Mouse (Mus musculus) liver, postnatal 0 days (tissue): Measurements from ENCODE around the gene Nacc1. TPM values are rescaled to one million over a fixed set of nuclear protein-coding genes. Genes with fewer than 3 reads are reported as not detected.

ENCODE experiments used
- ATAC-seq: fragments of 200-750 bp; cut with Nextera tagmentation; 2 replicates; pipeline ENCODE4 v1.8.0; 2017; ENCODE audit warnings: mild to moderate bottlenecking, moderate library complexity
- DNase-seq: peaks from one replicate; pipeline ENCODE4 v3.0.0-alpha.2; 2016
- H3K27ac ChIP-seq: fragments of 300-500 bp; sonication (generic); 2 replicates; pipeline ENCODE4 v1.5.1; 2014; ENCODE audit warnings: antibody characterized with exemption, moderate library complexity, mild to moderate bottlenecking, low read depth
- H3K27me3 ChIP-seq: fragments of 300-500 bp; sonication (generic); 2 replicates; pipeline ENCODE4 v1.6.1; 2014; ENCODE audit warnings: low read length, control low read depth, mixed read lengths; ENCODE audit not compliant: insufficient read depth
- H3K36me3 ChIP-seq: fragments of 300-500 bp; sonication (generic); replicated peaks from 2 replicates; pipeline ENCODE4 v1.6.1; 2014; ENCODE audit warnings: mild to moderate bottlenecking, control low read depth, low read length, moderate library complexity, mixed read lengths; ENCODE audit not compliant: insufficient read depth
- H3K4me1 ChIP-seq: fragments of 300-500 bp; sonication (generic); 2 replicates; pipeline ENCODE4 v1.6.1; 2014; ENCODE audit warnings: antibody characterized with exemption, mild to moderate bottlenecking, control low read depth; ENCODE audit not compliant: insufficient read depth
- H3K4me2 ChIP-seq: fragments of 300-500 bp; sonication (generic); 2 replicates; pipeline ENCODE4 v1.6.1; 2014; ENCODE audit warnings: low read depth, mild to moderate bottlenecking, low read length, moderate library complexity, mixed read lengths
- H3K4me3 ChIP-seq: fragments of 300-500 bp; sonication (generic); 2 replicates; pipeline ENCODE4 v1.5.1; 2014; ENCODE audit warnings: low read depth, low read length
- H3K9ac ChIP-seq: fragments of 300-500 bp; sonication (generic); replicated peaks from 2 replicates; pipeline ENCODE4 v1.6.1; 2014; ENCODE audit warnings: mild to moderate bottlenecking, moderate library complexity
- H3K9me3 ChIP-seq: fragments of 300-500 bp; sonication (generic); 2 replicates; pipeline ENCODE4 v1.6.1; 2016; ENCODE audit warnings: mild to moderate bottlenecking, control low read depth, low read length, mixed read lengths
- CTCF ChIP-seq: sonication (generic); IDR thresholded peaks from 2 replicates; pipeline ENCODE4 v1.5.1; 2016; ENCODE audit warnings: antibody characterized with exemption, low read depth
- EP300 ChIP-seq: IDR thresholded peaks from 2 replicates; pipeline ENCODE4 v1.6.1; 2016; ENCODE audit warnings: antibody characterized with exemption, low read depth, mild to moderate bottlenecking
- WGBS: fragments of 180-500 bp; shearing (Covaris S2); extraction: QIAGEN DNeasy Blood & Tissue Kit; methylation state at CpG from one replicate; pipeline ENCODE4 v1.1.7; 2014; ENCODE audit not compliant: insufficient replicate concordance; 5-methylcytosine and 5-hydroxymethylcytosine counted together
- polyA plus RNA-seq: library from polyadenylated mRNA; unstranded; fragments of >200 nt; fragmentation: Nextera tagmentation; extraction: Ambion mirVana; gene quantifications from 2 replicates; pipeline ENCODE4 v1.2.1, GENCODE M21; 2015

Nacc1 gene
- polyA plus RNA-seq, 1 experiment from 2014 or later = 3.6 TPM

DNA sequence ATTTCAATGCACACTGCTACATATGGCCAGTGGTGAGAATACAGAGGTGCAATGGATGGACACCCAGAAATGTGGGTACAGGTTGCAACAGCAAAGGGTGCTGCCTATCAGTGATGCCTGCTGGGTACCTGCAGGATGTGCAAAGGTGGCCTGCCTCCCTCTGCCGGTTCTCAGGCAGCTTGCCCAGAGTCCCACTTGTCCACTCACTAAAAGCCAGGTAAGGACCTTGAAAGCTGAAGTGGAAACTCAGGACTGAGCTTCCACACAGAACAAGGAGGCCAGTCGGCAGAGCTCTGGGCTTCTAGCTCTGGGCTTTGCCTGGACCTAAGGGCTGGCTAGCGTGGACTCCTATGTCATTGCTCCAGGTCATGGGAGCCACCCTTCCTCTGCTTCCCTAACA lies 23.6 kb upstream of the Nacc1 start:
- Histone ChIP-seq H3K27ac (no peak overlapping the region), H3K27me3 (no peaks in the 10 kb centered on the region), H3K36me3 (no peaks in the 10 kb centered on the region), H3K4me3 (no peak overlapping the region), H3K9ac (no peak overlapping the region), H3K4me1 (peaks cover 54% of the 10 kb centered on the region), H3K4me2 (no peak overlapping the region), H3K9me3 (no peaks in the 10 kb centered on the region)
- ATAC-seq (no peak), DNase-seq (no peak)
- 70% methylated on average over 3 of the region's 3 CpGs for WGBS
- TF ChIP-seq CTCF (no peak; the same call in 1 of the 2 replicates), EP300 (no peak)

DNA sequence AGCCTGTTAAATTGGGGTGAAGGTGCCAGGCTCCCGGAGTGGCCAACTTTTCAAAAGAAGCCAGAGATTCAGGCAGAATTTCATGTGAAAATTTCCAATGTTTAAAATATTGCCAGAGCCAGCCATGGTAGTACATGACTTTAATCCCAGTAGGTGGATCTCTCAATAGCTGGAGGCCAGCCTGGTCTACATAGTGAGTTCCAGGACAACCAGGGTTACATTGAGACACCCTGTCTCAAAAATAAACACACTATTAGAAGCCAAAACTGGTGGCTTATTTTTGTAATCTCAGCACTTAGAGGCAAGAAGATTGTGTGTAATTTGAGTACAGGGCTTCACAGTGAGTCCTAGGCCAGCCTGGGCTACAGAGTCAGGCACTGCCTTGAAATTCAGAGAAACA lies 22.3 kb upstream of the Nacc1 start:
- DNase-seq = no peak
- Histone ChIP-seq H3K4me2 (no peak overlapping the region), H3K4me1 (peaks cover 62% of the 10 kb centered on the region), H3K27me3 (no peaks in the 10 kb centered on the region), H3K9me3 (no peaks in the 10 kb centered on the region), H3K9ac (no peak overlapping the region), H3K27ac (no peak overlapping the region), H3K4me3 (no peak overlapping the region), H3K36me3 (no peaks in the 10 kb centered on the region)
- 96% methylated on average over 1 of the region's 1 CpGs for WGBS
- ATAC-seq = no peak
- TF ChIP-seq CTCF (no peak), EP300 (no peak)

DNA sequence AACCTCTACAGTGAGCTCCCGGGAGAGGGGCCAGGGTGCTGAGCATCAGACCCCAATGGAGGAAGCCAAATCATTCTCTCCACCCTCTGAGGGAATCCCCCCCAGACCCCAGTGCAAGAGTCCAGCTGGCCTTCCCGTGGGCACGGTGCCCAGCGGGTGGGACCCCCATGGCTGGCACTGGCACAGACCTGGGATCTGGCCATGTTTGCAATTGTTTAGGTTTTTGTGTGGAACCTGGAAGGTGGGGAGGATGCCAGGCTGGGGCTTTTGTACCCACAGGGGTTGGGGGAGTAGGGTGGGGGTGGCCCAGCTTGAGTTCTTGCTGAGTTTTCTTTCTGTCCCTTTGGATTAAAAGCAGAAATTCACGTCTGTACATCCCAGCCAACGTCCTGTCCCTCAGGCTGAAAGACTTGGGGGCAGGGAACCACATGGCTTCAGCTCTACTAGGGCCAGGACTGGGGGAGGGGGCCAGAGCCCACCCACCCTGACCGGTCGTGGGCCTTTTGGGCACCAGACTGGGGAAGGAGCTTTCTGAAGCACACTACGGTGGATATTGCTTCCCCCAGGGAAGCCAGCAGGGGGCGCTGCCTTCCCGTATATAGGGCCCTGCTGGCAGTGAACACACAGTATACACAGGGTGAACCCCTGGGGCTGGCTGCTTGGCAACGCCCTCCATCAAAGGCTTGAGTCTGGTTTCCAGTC lies 21.3 kb upstream of the Nacc1 start:
- peaks cover 71% of the 10 kb centered on the region for H3K4me1 ChIP-seq
- DNase-seq (peak; percentile 91), ATAC-seq (peak; percentile 17)
- H3K9ac ChIP-seq = peak overlapping the region; percentile 19; the same call in 1 of the 2 replicates
- peak; percentile 27; the same call in 1 of the 2 replicates for TF ChIP-seq EP300
- peak; percentile 99 for TF ChIP-seq CTCF
- H3K36me3 ChIP-seq = peaks cover 5% of the 10 kb centered on the region
- WGBS = 21% methylated on average over 12 of the region's 12 CpGs
- no peaks in the 10 kb centered on the region for H3K9me3 ChIP-seq
- no peak overlapping the region for H3K4me3 ChIP-seq
- H3K27ac ChIP-seq = no peak overlapping the region
- H3K27me3 ChIP-seq = no peaks in the 10 kb centered on the region
- H3K4me2 ChIP-seq = peak overlapping the region; percentile 84

DNA sequence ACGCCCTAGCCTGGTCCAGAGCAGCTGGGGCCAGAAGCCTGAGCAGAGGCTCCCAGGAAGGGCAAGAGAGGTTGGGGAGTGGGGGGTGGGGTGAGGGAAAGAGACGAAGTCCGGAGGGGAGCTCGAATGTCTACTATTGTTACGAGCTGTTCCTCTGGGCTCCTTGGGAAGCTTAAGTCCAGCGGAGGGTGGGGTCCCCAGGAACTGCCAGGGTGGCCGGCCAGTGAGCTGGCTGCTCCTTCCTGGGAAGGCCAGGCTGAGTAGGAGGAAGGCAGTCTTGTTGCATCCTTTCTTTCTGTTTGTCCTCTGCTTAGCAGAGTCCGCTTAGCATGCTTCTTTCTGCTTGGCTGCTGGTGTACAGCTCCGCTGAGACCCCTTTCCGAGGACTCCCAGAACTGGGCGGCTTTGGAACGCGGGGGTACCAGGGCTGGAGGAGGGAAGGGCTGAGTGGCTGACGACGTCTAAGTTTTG lies 20.4 kb upstream of the Nacc1 start:
- peak overlapping the region; percentile 95 for H3K27ac ChIP-seq
- 20% methylated on average over 15 of the region's 15 CpGs for WGBS

DNA sequence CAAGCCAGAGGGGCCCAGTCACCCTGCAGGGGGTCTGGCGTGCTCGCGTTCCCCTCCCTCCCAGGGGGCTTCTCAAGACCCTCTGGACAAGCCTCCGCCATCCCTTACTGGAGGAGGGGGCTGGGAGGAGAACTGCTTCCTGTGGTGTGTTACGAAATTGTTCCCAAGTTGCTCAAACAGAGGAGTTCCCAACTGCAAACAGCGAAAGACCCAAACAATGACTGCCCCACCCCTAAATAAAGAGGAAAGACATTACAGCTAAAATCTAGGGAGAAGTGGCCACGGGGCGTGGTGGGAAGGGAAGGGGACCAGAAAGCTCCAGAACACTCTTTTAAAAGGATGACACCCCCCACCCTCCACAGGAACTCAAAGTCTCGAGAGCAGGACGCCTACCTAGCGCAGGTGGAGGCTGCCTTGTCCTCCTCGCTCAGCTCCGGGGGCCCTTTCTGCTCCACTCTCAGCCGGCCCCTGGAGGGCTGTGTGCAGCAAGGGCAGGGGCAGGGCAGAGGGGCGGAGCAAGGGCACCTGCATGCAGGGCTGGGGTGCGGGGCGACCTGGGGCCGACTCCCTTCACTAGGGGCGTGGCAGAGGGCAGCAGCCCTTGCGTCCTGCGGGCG lies 19.7 kb upstream of the Nacc1 start:
- Histone ChIP-seq H3K4me2 (peak overlapping the region; percentile 84), H3K9ac (peak overlapping the region; percentile 77), H3K36me3 (peaks cover 17% of the 10 kb centered on the region), H3K4me1 (peaks cover 64% of the 10 kb centered on the region), H3K4me3 (peak overlapping the region; percentile 66), H3K27ac (peak overlapping the region; percentile 95), H3K27me3 (no peaks in the 10 kb centered on the region), H3K9me3 (no peaks in the 10 kb centered on the region)
- WGBS = 4% methylated on average over 20 of the region's 22 CpGs
- ATAC-seq (peak; percentile 72), DNase-seq (peak; percentile 89)
- TF ChIP-seq CTCF (no peak), EP300 (peak; percentile 61; the same call in 1 of the 2 replicates)

More for the DNA sequence above, 20.4 kb upstream of the Nacc1 start:
- no peaks in the 10 kb centered on the region for H3K27me3 ChIP-seq
- DNase-seq = no peak
- peak overlapping the region; percentile 84 for H3K4me2 ChIP-seq
- H3K4me1 ChIP-seq = peaks cover 70% of the 10 kb centered on the region
- no peaks in the 10 kb centered on the region for H3K9me3 ChIP-seq
- no peak for ATAC-seq
- peak overlapping the region; percentile 66 for H3K4me3 ChIP-seq
- peaks cover 13% of the 10 kb centered on the region for H3K36me3 ChIP-seq
- TF ChIP-seq EP300 (no peak), CTCF (no peak)
- H3K9ac ChIP-seq = peak overlapping the region; percentile 77

DNA sequence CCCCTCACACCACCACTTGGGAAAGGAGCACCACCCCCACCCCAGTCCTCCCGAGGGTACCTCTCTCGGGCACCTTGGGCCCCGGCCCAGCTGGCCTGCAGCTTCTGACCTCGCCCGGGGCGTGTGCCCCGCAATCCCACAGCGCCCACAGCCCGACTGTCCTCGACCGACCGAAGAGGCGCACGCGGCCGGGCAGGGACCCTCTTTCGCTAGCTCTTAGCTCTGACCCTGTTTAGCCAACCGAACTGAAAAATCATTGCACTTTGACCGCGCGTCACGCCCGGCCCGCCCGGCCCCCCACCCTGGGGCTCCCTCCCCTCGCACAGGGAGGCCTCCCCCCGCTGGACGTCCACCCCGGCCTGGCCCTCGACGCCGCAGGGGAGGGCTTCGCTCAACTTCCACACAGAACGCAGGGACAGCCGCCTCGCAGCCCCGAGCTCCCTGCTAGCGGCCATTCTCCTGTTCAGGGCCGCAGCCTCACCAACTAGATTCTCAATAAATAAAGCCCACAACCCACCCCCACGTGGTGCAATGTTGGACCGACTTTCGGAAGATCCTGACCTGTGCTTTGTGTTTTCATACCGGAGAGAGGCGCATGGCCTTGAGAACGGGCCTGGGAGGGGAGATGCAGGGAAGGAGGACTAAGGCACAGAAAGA lies 19.1 kb upstream of the Nacc1 start:
- Histone ChIP-seq H3K27ac (peak overlapping the region; percentile 95), H3K9me3 (no peaks in the 10 kb centered on the region), H3K4me2 (peak overlapping the region; percentile 84), H3K9ac (peak overlapping the region; percentile 77), H3K36me3 (peaks cover 17% of the 10 kb centered on the region), H3K27me3 (no peaks in the 10 kb centered on the region), H3K4me3 (peak overlapping the region; percentile 66), H3K4me1 (peaks cover 58% of the 10 kb centered on the region)
- 7% methylated on average over 42 of the region's 45 CpGs for WGBS
- ATAC-seq = peak; percentile 52
- TF ChIP-seq CTCF (no peak), EP300 (no peak)
- peak; percentile 78 for DNase-seq
